Mouse (Mus musculus) inflammation-experienced regulatory T-cells, adult 16 weeks (primary cell): ENCODE measurements around the gene Gm32687. TPM values are rescaled to one million over a fixed set of nuclear protein-coding genes. Genes with fewer than 3 reads are reported as not detected.

ENCODE experiments used
- polyA plus RNA-seq: library from polyadenylated mRNA; unstranded; fragments of 100-300 nt; shearing (Covaris generic); gene quantifications from one replicate; pipeline ENCODE4 v1.2.1, GENCODE M21; 2017

Gene Gm32687
- 13.7 TPM for polyA plus RNA-seq

DNA sequence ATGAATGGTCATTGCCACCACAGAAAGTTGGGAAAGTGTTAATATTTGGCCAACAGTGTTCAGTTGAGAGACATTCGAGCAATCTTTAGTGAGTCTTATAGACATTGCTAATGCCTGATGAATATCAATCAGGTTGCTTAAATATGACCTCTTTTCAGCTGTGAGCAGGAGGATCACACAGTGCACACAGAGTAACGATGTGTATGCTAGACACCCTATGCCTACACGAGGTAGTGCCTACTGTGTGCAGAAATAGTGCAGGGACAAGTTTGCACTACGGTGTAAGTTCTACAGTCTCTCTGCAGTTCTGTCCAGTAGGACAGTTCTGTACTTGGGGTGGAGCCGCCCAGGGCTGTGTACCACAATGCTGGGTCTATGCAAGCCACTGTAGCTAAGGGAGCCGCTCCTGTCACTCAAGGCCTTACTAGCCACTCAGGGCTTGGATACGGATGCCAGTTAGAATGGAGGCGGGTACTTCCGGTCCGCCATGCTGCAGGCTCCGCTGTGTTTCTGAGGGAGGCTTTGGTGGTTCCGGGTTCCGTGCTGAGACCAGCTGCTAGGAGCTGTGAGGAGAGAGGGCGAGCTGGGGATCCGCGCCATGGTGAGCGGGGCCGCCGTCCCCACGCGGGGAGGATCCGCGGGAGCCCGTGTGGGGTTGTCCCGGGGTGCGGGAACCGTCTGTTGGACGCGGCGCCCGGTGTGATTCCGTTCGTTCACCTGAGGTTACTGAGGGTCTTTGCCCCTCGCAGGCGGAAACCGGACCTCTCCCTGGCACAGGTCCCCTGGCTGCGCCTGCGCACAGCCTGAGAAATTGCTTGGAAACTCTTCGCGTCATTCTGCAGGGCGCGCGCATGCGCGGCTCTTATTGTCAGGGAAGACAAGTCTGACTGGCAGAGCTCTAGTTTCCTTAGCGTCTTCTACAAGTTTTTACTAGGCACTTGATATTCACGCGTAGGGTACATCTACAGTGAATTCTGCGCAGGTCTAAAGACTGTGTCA, at the start of gene Gm32687:
TSS of gene Gm32687 (plus strand) at position 526 of the 999 bp plus-strand sequence.

DNA sequence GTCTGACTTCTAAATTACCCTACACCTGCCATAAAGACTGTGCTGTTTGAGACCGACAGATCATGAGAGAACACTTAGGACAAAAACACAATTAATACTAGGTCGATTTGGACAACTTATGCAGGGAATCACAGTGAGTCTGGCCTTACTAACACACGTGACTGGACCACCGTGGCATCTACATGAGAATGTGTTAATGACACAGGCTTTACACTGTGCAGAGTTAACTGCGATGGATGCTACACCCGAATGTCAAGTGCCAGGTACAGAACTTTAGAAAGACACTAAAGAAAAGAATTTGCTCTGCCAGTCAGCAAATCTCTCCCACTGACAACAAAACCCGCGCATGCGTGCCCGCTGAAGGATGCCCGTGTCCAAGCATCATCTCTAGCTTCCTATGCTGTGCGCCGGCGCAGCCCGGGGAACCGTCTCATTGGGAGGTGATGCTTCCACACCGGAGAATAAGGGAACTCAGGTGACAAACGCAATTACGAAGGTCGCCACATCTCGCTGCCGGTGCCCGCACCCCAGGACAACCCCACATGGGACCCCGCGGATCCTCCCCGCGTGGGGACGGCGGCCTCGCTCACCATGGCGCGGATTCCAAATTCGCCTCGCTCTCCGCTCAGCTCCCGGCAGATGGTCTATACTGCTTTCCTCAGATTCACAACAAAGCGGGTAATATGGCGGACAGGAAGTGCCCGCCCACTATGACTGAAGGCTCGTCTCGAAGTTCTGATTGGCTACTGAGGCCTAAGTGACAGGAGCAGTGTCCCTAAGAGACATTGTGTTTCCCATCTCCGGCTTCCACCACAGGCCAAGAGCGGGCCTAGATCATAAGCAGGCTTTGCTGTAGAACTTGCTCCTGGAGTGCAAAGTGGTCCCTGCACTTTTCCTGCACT, 66.4 kb downstream of the Gm32687 start, which contains the start of gene Zfp781:
TSS of gene Zfp781 (minus strand) at position 639 of the 902 bp plus-strand sequence.

Other genes with a start within 250 kb of the Gm32687 start
- 19.8 TPM for gene Sirt6, start 236.1 kb upstream of the Gm32687 start, polyA plus RNA-seq
- gene Ankrd24, start 235.4 kb upstream of the Gm32687 start, polyA plus RNA-seq = 0.63 TPM
- 12.4 TPM for gene Gm10778, start 214.9 kb upstream of the Gm32687 start, polyA plus RNA-seq
- gene Zfp433, start 159.1 kb upstream of the Gm32687 start, polyA plus RNA-seq = 25.0 TPM
- 12.4 TPM for gene Gm3055, start 92.8 kb upstream of the Gm32687 start, polyA plus RNA-seq
- gene Gm4767, start 51.7 kb upstream of the Gm32687 start, polyA plus RNA-seq = 7.8 TPM
- gene Zfp781, start 66.5 kb downstream of the Gm32687 start, polyA plus RNA-seq = 3.9 TPM
- gene Zfp873, start 184.2 kb downstream of the Gm32687 start, polyA plus RNA-seq = 14.3 TPM
- 9.7 TPM for gene BC024063, start 219.4 kb downstream of the Gm32687 start, polyA plus RNA-seq